Mouse (Mus musculus) liver, adult 10 weeks (tissue): ENCODE measurements around the gene Spink8. TPM values are rescaled to one million over a fixed set of nuclear protein-coding genes. Genes with fewer than 3 reads are reported as not detected.

Experiments used
- polyA plus RNA-seq: library from polyadenylated mRNA; stranded (reverse); fragments of 350-450 nt; fragmentation: Illumina TruSeq; extraction: RNeasy Lipid Tissue Mini Kit (QIAGEN cat#74804); gene quantifications from one replicate; pipeline ENCODE4 v1.2.3, GENCODE M21; 2014; ENCODE audit warnings: low read depth, low replicate concordance

Gene Spink8
- polyA plus RNA-seq: not detected

DNA sequence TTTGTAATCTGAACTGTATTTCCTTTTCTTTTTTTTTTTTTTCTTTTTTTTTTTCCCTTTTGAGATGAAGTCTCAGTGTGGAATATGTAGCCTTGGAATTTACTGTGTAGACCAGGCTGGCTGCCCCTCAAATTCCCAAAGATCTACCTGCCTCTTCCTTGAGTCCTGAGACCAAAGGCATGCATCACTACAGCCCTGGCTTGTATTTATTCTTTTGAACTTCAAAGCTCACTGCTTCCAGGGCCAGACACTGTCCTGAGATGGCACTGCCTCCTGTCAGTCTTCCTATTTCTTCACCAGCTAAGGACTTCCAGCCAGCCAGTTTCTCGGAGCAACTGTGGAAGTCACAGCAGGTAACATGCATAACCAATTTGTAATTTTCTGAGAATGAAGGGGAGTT lies at the start of gene Spink8:
Gene Spink8 (plus strand): TSS at position 301 of the 400 bp plus-strand sequence.

DNA sequence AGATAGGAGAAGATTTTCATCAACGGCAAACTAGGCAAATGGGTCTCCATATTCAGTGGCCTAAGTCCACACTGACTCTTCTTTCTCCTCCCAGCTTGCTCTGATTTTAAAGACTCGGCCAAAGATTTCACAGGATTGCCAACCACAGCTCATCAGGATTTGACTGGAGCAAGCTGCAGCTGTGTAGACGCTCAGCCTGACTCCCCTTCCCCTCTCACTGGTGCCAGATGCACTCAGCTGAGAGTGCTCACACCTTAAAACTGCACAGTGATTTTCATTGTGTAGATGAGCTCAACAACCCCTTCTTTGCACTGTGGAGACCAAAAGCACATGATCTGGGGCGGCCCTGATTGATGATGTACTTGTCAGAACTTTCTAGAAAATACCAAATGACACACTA lies 21.5 kb upstream of the Spink8 start, which contains the start of gene Fbxw27:
Gene Fbxw27 (minus strand): TSS at position 101 of the 400 bp plus-strand sequence.

DNA sequence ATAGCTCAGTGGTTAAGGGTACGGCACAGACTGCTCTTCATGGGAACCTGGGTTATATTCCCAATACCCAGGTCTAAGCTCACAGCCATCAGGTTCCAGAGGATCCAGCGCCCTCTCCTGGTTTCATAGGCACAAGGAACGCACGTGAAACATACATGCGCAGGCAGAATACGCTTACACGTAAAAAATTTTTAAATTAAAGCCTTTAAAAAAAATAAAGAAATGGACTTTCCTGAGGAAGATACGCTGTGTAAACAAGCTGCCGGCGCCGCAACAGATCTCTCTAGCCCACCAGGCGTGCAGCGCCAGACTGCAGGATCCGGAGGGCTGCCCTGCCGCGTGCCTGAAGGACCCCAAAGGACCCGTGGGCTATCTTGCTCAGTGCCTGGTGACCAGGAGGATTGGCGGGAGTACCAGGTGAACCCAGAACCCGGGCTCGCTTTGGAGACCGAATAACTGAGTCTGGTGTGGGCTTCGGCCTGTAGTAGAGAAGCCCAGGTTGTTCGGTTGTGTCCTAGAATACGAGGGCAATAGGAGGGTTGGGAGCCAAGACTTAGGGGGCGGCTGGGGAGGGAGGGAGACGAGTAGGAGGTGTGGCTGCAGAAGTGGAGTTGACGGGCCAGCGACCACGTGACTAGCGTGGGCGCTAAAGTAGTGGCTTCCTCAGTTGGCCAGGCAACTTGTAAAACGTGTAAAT lies 20.5 kb downstream of the Spink8 start, which contains the start of gene Nme6:
Gene Nme6 (plus strand): TSS at position 359 of the 697 bp plus-strand sequence.

DNA sequence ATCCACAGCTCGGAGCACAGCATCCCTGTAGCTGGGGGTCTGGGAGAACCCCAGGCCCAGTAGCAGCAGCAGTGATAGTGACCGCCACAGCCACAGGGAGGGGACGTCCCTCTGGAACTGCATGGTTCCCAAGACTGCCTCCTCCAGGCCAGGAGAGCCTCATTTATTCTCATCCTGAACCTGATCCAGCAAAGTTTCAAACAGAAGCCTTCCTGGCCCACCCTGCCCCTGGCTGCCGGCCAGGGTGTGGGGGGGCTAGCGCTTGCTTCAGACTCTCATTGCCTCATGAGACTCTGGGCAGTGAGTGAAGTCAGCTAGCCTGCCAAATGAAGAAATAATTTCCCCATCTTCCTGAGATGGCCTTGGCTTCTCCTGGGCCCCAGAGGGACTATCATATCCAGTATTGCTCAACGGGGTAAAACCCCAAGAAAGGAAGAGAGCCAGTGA lies 37.3 kb downstream of the Spink8 start, which contains the start of gene Camp:
Gene Camp (minus strand): TSS at position 306 of the 447 bp plus-strand sequence.

DNA sequence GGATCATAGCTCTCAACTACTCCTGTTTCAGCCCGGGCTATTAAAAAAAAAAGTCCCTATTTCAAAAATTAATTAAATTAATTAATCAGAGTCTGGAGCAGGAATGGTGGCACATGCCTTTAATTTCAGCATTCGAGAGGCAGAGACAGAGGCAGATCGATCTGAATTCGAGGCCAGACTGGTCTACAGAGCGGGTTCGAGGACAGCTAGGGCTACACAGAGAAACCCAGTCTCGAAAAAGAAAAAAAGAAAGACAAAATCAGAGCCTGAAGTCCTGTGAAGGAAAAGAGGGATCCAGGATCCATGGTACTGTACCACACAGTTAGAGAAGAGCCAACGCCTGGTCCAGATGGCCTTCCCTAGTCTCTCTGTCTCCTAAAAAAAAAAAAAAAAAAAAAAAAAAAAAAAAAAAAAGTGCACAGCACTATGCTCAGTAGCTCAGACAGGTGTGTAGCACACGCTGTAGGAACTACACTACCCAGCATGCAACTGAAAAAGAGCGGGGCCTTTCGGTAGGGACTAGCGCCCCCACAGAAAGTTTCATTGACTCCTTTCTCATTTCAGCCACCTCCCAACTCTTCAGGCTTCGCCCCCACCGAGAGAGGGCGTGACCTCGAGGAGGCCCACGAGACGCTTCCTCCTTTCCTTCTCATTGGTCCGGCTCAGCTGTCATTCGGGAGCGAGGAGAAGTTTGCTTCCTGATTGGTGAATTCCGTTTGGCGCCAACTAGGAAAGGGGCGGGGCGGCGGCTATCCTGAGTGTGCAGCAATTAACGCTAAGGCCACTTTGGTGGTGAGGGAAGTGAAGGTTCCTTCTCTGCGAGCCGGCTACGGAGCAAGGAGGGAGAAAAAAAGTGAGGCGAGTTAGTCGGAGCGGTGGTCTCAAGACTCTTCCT lies 63.0 kb downstream of the Spink8 start, which contains the start of gene Cdc25a:
Gene Cdc25a (plus strand): TSS at position 783 of the 895 bp plus-strand sequence.

Other genes with a start within 250 kb of the Spink8 start
- not detected for gene Fbxw15, start 244.0 kb upstream of the Spink8 start, polyA plus RNA-seq
- gene Fbxw24, start 186.2 kb upstream of the Spink8 start, polyA plus RNA-seq: not detected
- not detected for gene Fbxw25, start 147.6 kb upstream of the Spink8 start, polyA plus RNA-seq
- gene Fbxw18, start 109.6 kb upstream of the Spink8 start, polyA plus RNA-seq: not detected
- gene Fbxw26, start 66.2 kb upstream of the Spink8 start, polyA plus RNA-seq: not detected
- not detected for gene Fbxw27, start 21.6 kb upstream of the Spink8 start, polyA plus RNA-seq
- gene Nme6, start 20.5 kb downstream of the Spink8 start, polyA plus RNA-seq: 7.1 TPM
- gene Camp, start 37.3 kb downstream of the Spink8 start, polyA plus RNA-seq: not detected
- 1.5 TPM for gene Cdc25a, start 63.3 kb downstream of the Spink8 start, polyA plus RNA-seq
- gene Map4, start 119.2 kb downstream of the Spink8 start, polyA plus RNA-seq: 10.5 TPM